Mouse (Mus musculus): ENCODE measurements around the gene Lmbr1l. TPM values are rescaled to one million over a fixed set of nuclear protein-coding genes. Genes with fewer than 3 reads are reported as not detected.

The Lmbr1l gene
- polyA plus RNA-seq, 1 experiment from 2014 or later, result 5.5 TPM

DNA sequence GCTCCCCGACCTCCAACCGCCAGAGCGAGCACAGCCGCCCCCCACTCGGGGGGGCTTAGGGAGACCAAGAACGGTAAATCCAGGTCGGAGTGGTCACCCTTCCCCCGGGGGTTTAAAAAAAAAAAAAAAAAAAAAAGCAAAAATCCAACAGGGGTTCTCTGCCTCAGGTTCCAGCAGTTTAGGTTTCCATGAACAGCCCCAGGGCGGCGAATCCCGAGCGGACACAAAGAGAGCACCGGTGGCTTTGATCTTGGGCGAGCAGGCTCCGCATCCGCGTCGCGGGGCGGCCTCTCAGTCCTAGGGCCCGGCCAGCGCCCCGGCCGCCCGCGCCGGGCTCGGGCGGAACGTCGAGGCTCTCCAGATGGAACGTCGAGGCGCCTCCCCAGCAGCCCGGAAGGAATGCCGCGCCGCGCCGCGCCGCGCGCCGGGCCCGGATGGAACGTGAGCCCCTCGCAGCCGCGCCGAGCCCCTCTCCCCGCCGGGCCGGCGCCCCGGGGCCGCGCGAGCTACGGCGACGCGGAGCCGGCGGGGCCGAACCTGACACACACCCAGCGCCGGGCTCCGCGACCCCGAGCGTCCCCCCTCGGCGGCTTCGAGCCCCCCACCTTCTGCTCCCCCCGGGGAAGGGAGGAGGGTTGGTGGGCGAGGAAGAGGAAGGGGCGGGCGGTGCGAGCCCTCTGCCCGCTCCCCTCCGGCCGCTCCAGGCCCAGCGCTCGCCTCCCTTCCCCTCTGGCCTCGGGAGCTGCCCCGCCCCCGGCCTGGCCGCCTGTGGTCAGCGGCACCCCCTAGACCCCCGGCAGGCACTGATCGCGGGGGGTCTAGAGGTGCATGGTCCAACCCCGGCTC is 46.7 kb downstream of the Lmbr1l start, which contains the start of gene Kmt2d:
Kmt2d (minus strand) TSS at position 135 of the 846 bp plus-strand sequence.
- ATAC-seq (replicated peaks; ENCODE audit: low FRiP score, low TSS enrichment, low read depth), result peak; percentile 29

DNA sequence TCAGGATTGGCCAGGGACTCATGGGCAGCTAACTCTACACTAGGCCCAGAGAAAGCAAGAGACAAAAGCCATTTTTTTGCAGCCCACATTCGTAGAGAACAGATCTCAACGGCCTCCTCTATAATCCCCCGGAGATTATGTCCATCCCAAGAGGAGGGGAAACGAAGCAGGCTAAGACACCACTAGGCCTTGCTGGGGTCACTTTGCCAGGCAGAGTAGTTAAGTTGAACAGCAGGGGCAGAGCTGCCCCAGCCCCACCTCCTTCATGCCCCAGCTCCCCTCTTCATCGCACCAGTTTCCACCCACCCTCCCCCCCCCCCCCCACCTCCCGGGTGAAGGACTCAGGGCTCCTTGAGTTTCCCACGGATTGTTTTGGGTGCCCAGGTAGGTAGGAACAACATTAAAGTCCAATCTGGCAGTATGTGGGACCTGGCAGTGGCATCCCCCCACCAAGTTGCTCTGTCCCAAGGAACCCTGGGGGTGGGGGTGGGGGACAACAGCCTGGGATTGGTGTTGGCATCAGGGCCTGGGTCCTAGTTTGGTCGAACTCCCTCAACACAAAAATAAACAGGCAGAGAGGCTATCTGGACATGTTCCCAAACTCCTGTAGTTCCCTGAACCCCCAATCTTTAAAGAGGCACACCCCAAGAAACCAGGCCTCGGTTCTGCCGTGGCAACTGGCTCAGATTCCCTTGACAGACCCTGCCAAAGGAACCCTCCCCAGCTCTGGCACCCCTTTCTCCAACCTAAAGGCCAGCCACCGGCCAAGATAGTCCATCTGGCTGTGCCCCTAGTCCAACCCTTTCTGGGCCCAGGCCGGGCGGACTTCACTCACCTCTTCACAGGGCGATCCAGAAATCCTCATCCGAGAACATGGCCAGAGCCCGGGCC is 47.6 kb downstream of the Lmbr1l start:
- ATAC-seq (replicated peaks; ENCODE audit: low FRiP score, low TSS enrichment, low read depth) (no peak), DNase-seq (ENCODE audit: low spot score) (no peak)
- Histone ChIP-seq H3K27ac (ENCODE audit: low read depth) (peak overlapping the region; percentile 98), H3K27me3 (replicated peaks; ENCODE audit: control insufficient read depth, insufficient read depth, low read length) (no peaks in the 10 kb centered on the region), H3K4me2 (ENCODE audit: low read length) (peak overlapping the region; percentile 99), H3K4me3 (ENCODE audit: low read depth, low read length) (peak overlapping the region; percentile 99), H3K9ac (ENCODE audit: low read length) (peak overlapping the region; percentile 99), H3K4me1 (replicated peaks; ENCODE audit: control insufficient read depth, insufficient read depth, low read length) (peaks cover 26% of the 10 kb centered on the region), H3K36me3 (ENCODE audit: control insufficient read depth, insufficient read depth, low read length) (peaks cover 14% of the 10 kb centered on the region), H3K9me3 (ENCODE audit: control insufficient read depth, low read length) (no peaks in the 10 kb centered on the region)
- 2% methylated on average over 16 of the region's 16 CpGs for WGBS

More for the DNA sequence above, 46.7 kb downstream of the Lmbr1l start, which contains the start of gene Kmt2d:
- H3K4me1 ChIP-seq (replicated peaks; ENCODE audit: control insufficient read depth, insufficient read depth, low read length), result peaks cover 26% of the 10 kb centered on the region
- no peaks in the 10 kb centered on the region for H3K27me3 ChIP-seq (replicated peaks; ENCODE audit: control insufficient read depth, insufficient read depth, low read length)
- WGBS, result under 1% methylated on average over 66 of the region's 94 CpGs
- peak within 1 kb of the TSS; percentile 99 for H3K9ac ChIP-seq (ENCODE audit: low read length)
- no peak for DNase-seq (ENCODE audit: low spot score)
- H3K4me3 ChIP-seq (ENCODE audit: low read depth, low read length), result peak within 1 kb of the TSS; percentile 99
- peaks cover 5% of the 10 kb centered on the region for H3K36me3 ChIP-seq (ENCODE audit: control insufficient read depth, insufficient read depth, low read length)
- H3K9me3 ChIP-seq (ENCODE audit: control insufficient read depth, low read length), result no peaks in the 10 kb centered on the region
- H3K4me2 ChIP-seq (ENCODE audit: low read length), result peak within 1 kb of the TSS; percentile 99
- peak within 1 kb of the TSS; percentile 98 for H3K27ac ChIP-seq (ENCODE audit: low read depth)

DNA sequence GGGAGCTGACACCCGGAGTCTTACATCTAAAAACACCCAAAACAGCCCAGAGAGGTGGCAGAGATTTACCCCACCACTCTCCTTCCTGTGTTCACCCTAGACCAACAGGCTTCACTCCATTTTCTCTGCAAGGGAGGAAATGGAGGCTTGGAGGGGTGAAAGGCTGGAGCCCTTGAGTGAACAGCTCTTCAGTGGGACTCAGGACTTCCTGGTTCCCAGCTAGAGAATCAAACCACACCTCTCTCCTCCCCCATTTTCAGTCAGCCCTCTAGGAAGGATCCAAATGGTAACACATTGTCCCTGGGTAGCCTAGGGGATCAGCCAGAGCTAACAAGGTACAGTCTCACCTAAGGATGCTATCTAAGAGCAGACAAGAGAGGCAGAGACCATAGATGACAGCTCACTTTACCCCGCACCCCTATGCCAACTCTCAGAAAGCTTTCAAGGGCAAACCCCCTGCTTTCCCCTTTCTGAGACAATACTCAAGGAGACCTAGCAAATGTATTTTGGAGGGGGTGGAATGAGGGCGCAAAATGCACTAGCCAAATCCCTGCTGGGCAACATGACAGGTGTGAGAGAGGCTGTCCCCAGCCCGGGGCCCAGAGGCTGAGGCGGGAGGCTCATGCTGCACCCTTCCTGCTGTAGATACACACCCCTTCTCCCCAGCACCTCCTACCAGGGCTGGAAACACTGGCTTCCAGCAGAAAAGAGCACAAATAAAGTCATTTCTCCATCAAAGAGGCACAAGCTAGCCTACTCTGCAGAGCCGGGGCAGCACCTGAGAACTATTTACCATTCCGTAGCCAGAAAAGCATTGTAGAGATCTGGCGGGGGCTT is 48.5 kb downstream of the Lmbr1l start:
- no peak overlapping the region for H3K27ac ChIP-seq (ENCODE audit: low read depth)

DNA sequence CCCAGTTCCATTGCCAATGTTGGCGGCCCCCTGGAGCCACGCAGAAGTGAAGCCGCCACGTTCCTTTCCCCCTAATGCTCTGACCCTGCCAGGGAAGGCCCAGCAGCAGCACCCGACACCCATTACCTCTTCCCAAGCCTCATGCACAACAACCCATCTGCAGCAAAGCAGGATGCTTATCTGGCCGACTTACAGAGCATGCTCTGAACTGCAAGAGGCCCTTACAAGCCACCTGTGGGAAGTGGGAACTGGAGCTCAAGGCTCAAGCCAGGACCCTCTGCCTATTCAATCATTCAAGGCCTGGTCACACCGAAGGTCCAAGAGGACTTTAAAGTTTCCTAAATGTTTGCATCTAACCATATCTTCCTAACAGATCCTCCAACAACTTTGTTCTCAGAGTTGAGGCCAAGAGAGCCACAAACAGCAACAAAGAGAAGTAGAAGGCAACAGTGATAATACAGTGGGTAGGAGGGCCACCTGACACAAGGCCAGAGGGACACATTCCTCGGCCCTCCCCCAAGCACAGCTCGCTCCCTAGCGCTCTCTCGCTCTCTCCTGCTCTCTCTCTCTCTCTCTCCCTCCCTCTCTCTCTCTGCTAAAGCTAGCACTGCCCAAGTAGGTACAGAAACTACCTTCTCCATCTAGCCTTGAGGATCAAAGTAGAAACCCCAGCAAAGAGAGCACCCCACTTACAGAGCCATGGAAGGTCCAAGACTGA is 49.5 kb downstream of the Lmbr1l start:
- ATAC-seq (replicated peaks; ENCODE audit: low FRiP score, low TSS enrichment, low read depth) (no peak), DNase-seq (ENCODE audit: low spot score) (no peak)
- no peaks in the 10 kb centered on the region for H3K27me3 ChIP-seq (replicated peaks; ENCODE audit: control insufficient read depth, insufficient read depth, low read length)
- H3K36me3 ChIP-seq (ENCODE audit: control insufficient read depth, insufficient read depth, low read length), result peaks cover 33% of the 10 kb centered on the region
- peak overlapping the region; percentile 99 for H3K4me3 ChIP-seq (ENCODE audit: low read depth, low read length)
- H3K27ac ChIP-seq (ENCODE audit: low read depth), result no peak overlapping the region
- peaks cover 26% of the 10 kb centered on the region for H3K4me1 ChIP-seq (replicated peaks; ENCODE audit: control insufficient read depth, insufficient read depth, low read length)
- peak overlapping the region; percentile 99 for H3K4me2 ChIP-seq (ENCODE audit: low read length)
- H3K9ac ChIP-seq (ENCODE audit: low read length), result 0 out of 2 replicates have a peak overlapping the region, but pooled peaks have one; percentile 6
- WGBS, result 31% methylated on average over 11 of the region's 11 CpGs
- H3K9me3 ChIP-seq (ENCODE audit: control insufficient read depth, low read length), result no peaks in the 10 kb centered on the region

More for the DNA sequence above, 48.5 kb downstream of the Lmbr1l start:
- H3K4me2 ChIP-seq (ENCODE audit: low read length), result peak overlapping the region; percentile 99
- no peak for DNase-seq (ENCODE audit: low spot score)
- ATAC-seq (replicated peaks; ENCODE audit: low FRiP score, low TSS enrichment, low read depth), result no peak
- peak overlapping the region; percentile 99 for H3K9ac ChIP-seq (ENCODE audit: low read length)
- H3K9me3 ChIP-seq (ENCODE audit: control insufficient read depth, low read length), result no peaks in the 10 kb centered on the region
- H3K4me3 ChIP-seq (ENCODE audit: low read depth, low read length), result peak overlapping the region; percentile 99
- H3K27me3 ChIP-seq (replicated peaks; ENCODE audit: control insufficient read depth, insufficient read depth, low read length), result no peaks in the 10 kb centered on the region
- H3K36me3 ChIP-seq (ENCODE audit: control insufficient read depth, insufficient read depth, low read length), result peaks cover 22% of the 10 kb centered on the region
- peaks cover 26% of the 10 kb centered on the region for H3K4me1 ChIP-seq (replicated peaks; ENCODE audit: control insufficient read depth, insufficient read depth, low read length)
- 11% methylated on average over 8 of the region's 8 CpGs for WGBS

DNA sequence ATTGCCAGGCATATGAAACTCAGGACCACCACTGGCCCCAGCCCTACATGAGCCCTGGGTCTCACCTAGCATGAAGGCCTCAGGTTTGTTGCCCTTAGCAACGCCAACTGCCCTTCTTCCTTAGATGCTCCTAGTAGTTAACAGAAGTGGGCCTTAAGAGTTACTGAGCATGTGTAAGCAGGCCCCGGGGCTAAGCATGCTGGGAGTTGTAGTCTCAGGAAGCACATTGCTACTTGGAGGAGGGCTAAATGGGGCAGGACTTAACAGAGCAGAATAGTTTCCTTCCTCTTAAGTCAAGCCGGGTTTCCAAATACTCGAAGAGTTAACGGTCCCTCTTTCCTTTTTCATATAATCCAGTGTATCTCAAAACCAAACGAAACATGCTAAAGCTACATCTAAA is 50.7 kb downstream of the Lmbr1l start:
- Histone ChIP-seq H3K27ac (ENCODE audit: low read depth) (no peak overlapping the region), H3K36me3 (ENCODE audit: control insufficient read depth, insufficient read depth, low read length) (peaks cover 45% of the 10 kb centered on the region), H3K4me2 (ENCODE audit: low read length) (peak overlapping the region; percentile 99), H3K9ac (ENCODE audit: low read length) (no peak overlapping the region), H3K4me3 (ENCODE audit: low read depth, low read length) (0 out of 2 replicates have a peak overlapping the region, but pooled peaks have one; percentile 6), H3K9me3 (ENCODE audit: control insufficient read depth, low read length) (no peaks in the 10 kb centered on the region), H3K4me1 (replicated peaks; ENCODE audit: control insufficient read depth, insufficient read depth, low read length) (peaks cover 26% of the 10 kb centered on the region), H3K27me3 (replicated peaks; ENCODE audit: control insufficient read depth, insufficient read depth, low read length) (no peaks in the 10 kb centered on the region)
- DNase-seq (ENCODE audit: low spot score) (no peak), ATAC-seq (replicated peaks; ENCODE audit: low FRiP score, low TSS enrichment, low read depth) (no peak)
- 60% methylated on average over 6 of the region's 6 CpGs for WGBS

DNA sequence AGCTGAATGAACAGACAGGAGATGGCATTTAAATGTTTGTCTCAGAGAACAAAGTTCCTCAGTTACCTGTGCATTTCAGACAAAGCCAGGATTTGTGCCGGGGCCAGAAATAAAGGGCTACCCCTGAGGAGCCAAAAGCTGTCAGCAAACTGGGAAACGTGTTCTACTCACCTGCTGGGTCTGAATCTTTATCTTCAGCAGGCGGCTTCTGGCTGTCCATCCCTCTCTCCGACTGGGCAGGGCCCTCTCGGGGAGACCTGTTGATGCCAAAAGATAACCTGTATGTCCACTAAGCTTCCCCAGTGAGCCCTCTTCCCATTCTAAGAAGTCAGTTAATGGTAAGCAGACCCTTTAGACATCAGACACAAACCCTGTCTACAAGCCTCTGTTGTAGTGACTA is 51.5 kb downstream of the Lmbr1l start:
- H3K9me3 ChIP-seq (ENCODE audit: control insufficient read depth, low read length), result no peaks in the 10 kb centered on the region
- no peak overlapping the region for H3K27ac ChIP-seq (ENCODE audit: low read depth)
- DNase-seq (ENCODE audit: low spot score) (no peak), ATAC-seq (replicated peaks; ENCODE audit: low FRiP score, low TSS enrichment, low read depth) (no peak)
- H3K4me3 ChIP-seq (ENCODE audit: low read depth, low read length), result no peak overlapping the region
- H3K4me1 ChIP-seq (replicated peaks; ENCODE audit: control insufficient read depth, insufficient read depth, low read length), result peaks cover 26% of the 10 kb centered on the region
- 91% methylated on average over 5 of the region's 5 CpGs for WGBS
- H3K9ac ChIP-seq (ENCODE audit: low read length), result no peak overlapping the region
- H3K36me3 ChIP-seq (ENCODE audit: control insufficient read depth, insufficient read depth, low read length), result peaks cover 53% of the 10 kb centered on the region
- H3K27me3 ChIP-seq (replicated peaks; ENCODE audit: control insufficient read depth, insufficient read depth, low read length), result no peaks in the 10 kb centered on the region
- H3K4me2 ChIP-seq (ENCODE audit: low read length), result no peak overlapping the region

DNA sequence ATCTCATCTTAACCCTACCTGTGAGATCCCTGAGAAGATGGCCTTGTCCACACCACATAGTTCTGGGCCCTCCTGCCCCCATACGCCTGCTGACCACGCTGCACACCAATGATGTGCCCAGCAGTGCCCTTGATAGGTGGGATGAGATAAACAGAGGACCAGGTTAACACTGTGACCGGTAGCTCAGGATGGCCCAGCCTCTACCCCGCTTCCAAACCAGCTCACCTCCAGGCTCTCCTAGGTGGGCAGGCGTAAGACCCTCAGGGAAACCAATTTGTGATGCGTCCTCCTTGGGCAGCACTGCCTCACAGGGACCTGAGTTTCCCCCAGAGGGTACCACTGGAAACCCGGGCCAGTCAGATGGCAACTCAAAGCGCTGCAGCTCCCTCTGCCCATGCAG is 52.3 kb downstream of the Lmbr1l start:
- H3K4me3 ChIP-seq (ENCODE audit: low read depth, low read length), result no peak overlapping the region
- no peaks in the 10 kb centered on the region for H3K27me3 ChIP-seq (replicated peaks; ENCODE audit: control insufficient read depth, insufficient read depth, low read length)
- ATAC-seq (replicated peaks; ENCODE audit: low FRiP score, low TSS enrichment, low read depth) (no peak), DNase-seq (ENCODE audit: low spot score) (no peak)
- WGBS, result 94% methylated on average over 8 of the region's 8 CpGs
- H3K9ac ChIP-seq (ENCODE audit: low read length), result no peak overlapping the region
- no peak overlapping the region for H3K4me2 ChIP-seq (ENCODE audit: low read length)
- no peak overlapping the region for H3K27ac ChIP-seq (ENCODE audit: low read depth)
- H3K36me3 ChIP-seq (ENCODE audit: control insufficient read depth, insufficient read depth, low read length), result peaks cover 60% of the 10 kb centered on the region
- peaks cover 26% of the 10 kb centered on the region for H3K4me1 ChIP-seq (replicated peaks; ENCODE audit: control insufficient read depth, insufficient read depth, low read length)
- H3K9me3 ChIP-seq (ENCODE audit: control insufficient read depth, low read length), result no peaks in the 10 kb centered on the region
